ENCODE assay signal across 18 mouse cellular contexts in the genomic region with DNA sequence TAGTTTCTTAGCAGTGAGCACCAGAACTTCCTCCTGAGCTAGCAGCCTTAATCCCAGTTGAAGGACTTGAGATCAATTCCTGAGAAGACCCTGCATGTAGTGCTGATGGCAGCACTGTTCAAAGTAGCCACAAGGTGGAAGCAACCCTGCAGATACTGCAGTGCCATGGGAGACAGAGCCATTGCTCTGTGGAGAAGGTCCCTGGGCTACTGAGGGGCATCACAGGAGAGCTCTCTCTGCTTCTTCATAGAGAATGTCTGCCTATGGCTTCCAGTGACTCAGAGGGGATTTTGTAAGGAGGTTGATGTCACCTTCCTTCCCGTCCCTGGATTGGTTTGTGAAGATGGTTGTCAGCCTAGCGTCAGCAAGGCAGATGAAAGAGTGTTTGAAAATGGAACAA. TPM values are rescaled to one million over a fixed set of nuclear protein-coding genes. Genes with fewer than 3 reads are reported as not detected.
A peak's percentile ranks its signal among the peaks of the same experiment; 100 is the strongest.
DNase-seq lines count a peak whose midpoint lies in the region; ATAC-seq and TF ChIP-seq lines count a peak whose summit lies in the region.
"Not testable (repeated sequence)": the region's sequence is repeated elsewhere in the genome, so short reads cannot be mapped to it uniquely, and the experiment has no call there.
"Had no signal": no experiment of that assay in that cellular context is flagged by ENCODE, and none has a peak within 500 bp of the region (broad histone marks: within the 10 kb centered on the region; RNA-seq: fewer than 3 reads in every experiment).

No protein-coding gene starts in this region.

- TF ChIP-seq CTCF in C2C12 (IDR thresholded peaks at IDR 0.05; ENCODE audit: control insufficient read depth, insufficient read depth, insufficient read length) = peak; percentile 2
- TF ChIP-seq CTCF in small intestine, adult 2 months (IDR thresholded peaks at IDR 0.05; ENCODE audit: extremely low read depth, insufficient read length, insufficient replicate concordance, low read depth, low read length) = peak; percentile 12; the same call in 1 of the 2 replicates

- H3K79me2 ChIP-seq in C2C12 (ENCODE audit: control insufficient read depth, insufficient read depth) = not testable (repeated sequence)

- not testable (repeated sequence) for H3K79me3 ChIP-seq in C2C12 (ENCODE audit: low read depth)

- DNase-seq in ZHBTc4 (ENCODE audit: low read depth, low spot score) (peak; percentile 21), liver (peak; percentile 7)
- DNase-seq in kidney, postnatal 10 days = peak; percentile 40

- H3ac ChIP-seq in C2C12 (ENCODE audit: control insufficient read depth, insufficient read length, low read depth) = not testable (repeated sequence)

- peak; percentile 77; the same call in 1 of the 2 replicates for ATAC-seq in common myeloid progenitor, adult 5-6 weeks (replicated peaks; ENCODE audit: low read depth, poor library complexity, severe bottlenecking)
- peak; percentile 23 to 25; a peak in 1 of 4 replicates for ATAC-seq in hematopoietic stem cell, adult 5-6 weeks (replicated peaks in 1 of 2; ENCODE audit: insufficient read depth in 1 of 2, low FRiP score in 2 of 2, low TSS enrichment in 1 of 2, low read depth in 1 of 2, poor library complexity in 2 of 2, severe bottlenecking in 2 of 2)
- ATAC-seq in megakaryocyte progenitor cell, adult 5-6 weeks (replicated peaks; ENCODE audit: poor library complexity) = peak; percentile 71

- H3K4me1 ChIP-seq in small intestine, adult 2 months (ENCODE audit: control insufficient read depth, insufficient read depth, insufficient read length, low read length) = not testable (repeated sequence)

- H3K4me3 ChIP-seq in C2C12 (ENCODE audit: insufficient read depth, poor library complexity, severe bottlenecking); small intestine, adult 2 months (ENCODE audit: low read depth, low read length): not testable (repeated sequence)

- not testable (repeated sequence) for H3K36me3 ChIP-seq in C2C12 (ENCODE audit: control insufficient read depth, insufficient read depth); small intestine, adult 2 months (ENCODE audit: control insufficient read depth, insufficient read depth, low read length)

- TF ChIP-seq POLR2A in small intestine, adult 2 months (IDR thresholded peaks at IDR 0.05; ENCODE audit: low read depth, low read length) = not testable (repeated sequence)

- WGBS in small intestine, adult 2 months = 83% methylated on average over 2 of the region's 2 CpGs

- not testable (repeated sequence) for H3K27me3 ChIP-seq in C2C12 (ENCODE audit: control insufficient read depth, insufficient read depth, insufficient read length); small intestine, adult 2 months (ENCODE audit: control insufficient read depth, insufficient read depth, low read length)

- H3K27ac ChIP-seq in small intestine, adult 2 months (ENCODE audit: insufficient read depth, low read depth, low read length) = not testable (repeated sequence)

RNA-seq across cellular contexts. Expression of a gene that starts 15.5 kb away (rescaled TPM):
- 1.3 TPM for polyA plus RNA-seq in C2C12 (2012; fragmentation: generic; extraction: Trizol)
- total RNA-seq in common myeloid progenitor, adult 5-6 weeks (2017) = 0.78 and 1.3 TPM in 2 replicates
- 1.4 and 5.3 TPM in 2 replicates for total RNA-seq in hematopoietic stem cell, adult 5-6 weeks (2017)
- total RNA-seq in megakaryocyte progenitor cell, adult 5-6 weeks (2015) = 2.6 and 2.7 TPM in 2 replicates
- total RNA-seq in megakaryocyte progenitor cell, adult 5-6 weeks (2017) = 0.71 and 2.0 TPM in 2 replicates
- polyA plus RNA-seq in small intestine, adult 2 months (2012; rRNA removed) = 2.1 and 12.2 TPM in 2 replicates
- polyA plus RNA-seq: heart, embryonic 12.5 days had no signal

RNA-seq across cellular contexts. Expression of a gene that starts 15.7 kb away (rescaled TPM):
- polyA plus RNA-seq in C2C12 (2012; fragmentation: generic; extraction: Trizol) = not detected
- 0.41 TPM in 1 of 2 replicates, not detected in the other for total RNA-seq in common myeloid progenitor, adult 5-6 weeks (2017)
- total RNA-seq in hematopoietic stem cell, adult 5-6 weeks (2017) = 0.25 and 0.65 TPM in 2 replicates
- total RNA-seq in megakaryocyte progenitor cell, adult 5-6 weeks (2015) = 1.0 and 2.5 TPM in 2 replicates
- 0.81 TPM in 1 of 2 replicates, not detected in the other for total RNA-seq in megakaryocyte progenitor cell, adult 5-6 weeks (2017)
- 0.28 and 0.34 TPM in 2 replicates for polyA plus RNA-seq in small intestine, adult 2 months (2012; rRNA removed)
- polyA plus RNA-seq: embryonic facial prominence, embryonic 12.5 days; forebrain, embryonic 16.5 days; heart, embryonic 12.5 days; hindbrain, embryonic 16.5 days; limb, embryonic 13.5 days; macrophage; midbrain, embryonic 14.5 days; spleen, adult 2 months; stomach, embryonic 15.5 days; thymus, postnatal 0 days had no signal

RNA-seq across cellular contexts. Expression of a gene that starts 47.1 kb away (rescaled TPM):
- polyA plus RNA-seq in C2C12 (2012; fragmentation: generic; extraction: Trizol) = not detected
- 0.91 and 4.2 TPM in 2 replicates for total RNA-seq in common myeloid progenitor, adult 5-6 weeks (2017)
- 0.63 TPM in 1 of 2 replicates, not detected in the other for total RNA-seq in hematopoietic stem cell, adult 5-6 weeks (2017)
- 0.91 and 1.0 TPM in 2 replicates for total RNA-seq in megakaryocyte progenitor cell, adult 5-6 weeks (2015)
- total RNA-seq in megakaryocyte progenitor cell, adult 5-6 weeks (2017) = 0.87 and 1.6 TPM in 2 replicates
- polyA plus RNA-seq in small intestine, adult 2 months (2012; rRNA removed) = 2.7 and 3.6 TPM in 2 replicates
- polyA plus RNA-seq: embryonic facial prominence, embryonic 12.5 days; heart, embryonic 12.5 days; limb, embryonic 13.5 days; thymus, postnatal 0 days had no signal

RNA-seq across cellular contexts. Expression of a gene that starts 50.3 kb away (rescaled TPM):
- polyA plus RNA-seq in C2C12 (2012; fragmentation: generic; extraction: Trizol) = not detected
- not detected in 2 replicates for total RNA-seq in common myeloid progenitor, adult 5-6 weeks (2017)
- total RNA-seq in hematopoietic stem cell, adult 5-6 weeks (2017) = 0.25 TPM in 1 of 2 replicates, not detected in the other
- 0.42 and 1.1 TPM in 2 replicates for total RNA-seq in megakaryocyte progenitor cell, adult 5-6 weeks (2015)
- total RNA-seq in megakaryocyte progenitor cell, adult 5-6 weeks (2017) = 0.57 TPM in 1 of 2 replicates, not detected in the other
- 0.09 and 0.38 TPM in 2 replicates for polyA plus RNA-seq in small intestine, adult 2 months (2012; rRNA removed)
- polyA plus RNA-seq: embryonic facial prominence, embryonic 12.5 days; forebrain, embryonic 16.5 days; heart, embryonic 12.5 days; hindbrain, embryonic 16.5 days; limb, embryonic 13.5 days; midbrain, embryonic 14.5 days had no signal

RNA-seq across cellular contexts. Expression of a gene that starts 55.3 kb away (rescaled TPM):
- polyA plus RNA-seq in C2C12 (2012; fragmentation: generic; extraction: Trizol) = not detected
- 20.6 and 22.1 TPM in 2 replicates for total RNA-seq in common myeloid progenitor, adult 5-6 weeks (2017)
- total RNA-seq in hematopoietic stem cell, adult 5-6 weeks (2017) = 42.9 and 52.3 TPM in 2 replicates
- 24.0 and 29.5 TPM in 2 replicates for total RNA-seq in megakaryocyte progenitor cell, adult 5-6 weeks (2015)
- 37.6 and 47.2 TPM in 2 replicates for total RNA-seq in megakaryocyte progenitor cell, adult 5-6 weeks (2017)
- polyA plus RNA-seq in small intestine, adult 2 months (2012; rRNA removed) = 57.1 and 60.9 TPM in 2 replicates

Comparison
In these comparisons a context has a peak if more than half of its experiments do, and no peak if none do; other contexts are left out.
1. ATAC-seq: peak in every context shown above with its lines; median percentile 77 in common myeloid progenitor, adult 5-6 weeks; 71 in megakaryocyte progenitor cell, adult 5-6 weeks; 24 in hematopoietic stem cell, adult 5-6 weeks.